Mouse (Mus musculus) heart, postnatal 10 days (tissue): ENCODE data around the gene Hist1h4n. TPM values are rescaled to one million over a fixed set of nuclear protein-coding genes. Genes with fewer than 3 reads are reported as not detected.
"Not testable (repeated sequence)": the region's sequence is repeated elsewhere in the genome, so short reads cannot be mapped to it uniquely, and the experiment has no call there.

Experiments used
- DNase-seq, 2 experiments: peaks; one replicate each; pipeline ENCODE4 v3.0.0; 2021
- intact Hi-C: fragments of 180-260 bp; cut with DNase I; formaldehyde crosslinking; loops from one replicate; pipeline ENCODE4 v1.15.1; 2025
- total RNA-seq, 2 experiments: library from RNA; stranded (reverse); gene quantifications; 2 replicates each; pipeline ENCODE4 v1.2.3; 2021

The Hist1h4n gene
- 10 to 100 TPM; 39.5 to 61.3 TPM for total RNA-seq

DNA sequence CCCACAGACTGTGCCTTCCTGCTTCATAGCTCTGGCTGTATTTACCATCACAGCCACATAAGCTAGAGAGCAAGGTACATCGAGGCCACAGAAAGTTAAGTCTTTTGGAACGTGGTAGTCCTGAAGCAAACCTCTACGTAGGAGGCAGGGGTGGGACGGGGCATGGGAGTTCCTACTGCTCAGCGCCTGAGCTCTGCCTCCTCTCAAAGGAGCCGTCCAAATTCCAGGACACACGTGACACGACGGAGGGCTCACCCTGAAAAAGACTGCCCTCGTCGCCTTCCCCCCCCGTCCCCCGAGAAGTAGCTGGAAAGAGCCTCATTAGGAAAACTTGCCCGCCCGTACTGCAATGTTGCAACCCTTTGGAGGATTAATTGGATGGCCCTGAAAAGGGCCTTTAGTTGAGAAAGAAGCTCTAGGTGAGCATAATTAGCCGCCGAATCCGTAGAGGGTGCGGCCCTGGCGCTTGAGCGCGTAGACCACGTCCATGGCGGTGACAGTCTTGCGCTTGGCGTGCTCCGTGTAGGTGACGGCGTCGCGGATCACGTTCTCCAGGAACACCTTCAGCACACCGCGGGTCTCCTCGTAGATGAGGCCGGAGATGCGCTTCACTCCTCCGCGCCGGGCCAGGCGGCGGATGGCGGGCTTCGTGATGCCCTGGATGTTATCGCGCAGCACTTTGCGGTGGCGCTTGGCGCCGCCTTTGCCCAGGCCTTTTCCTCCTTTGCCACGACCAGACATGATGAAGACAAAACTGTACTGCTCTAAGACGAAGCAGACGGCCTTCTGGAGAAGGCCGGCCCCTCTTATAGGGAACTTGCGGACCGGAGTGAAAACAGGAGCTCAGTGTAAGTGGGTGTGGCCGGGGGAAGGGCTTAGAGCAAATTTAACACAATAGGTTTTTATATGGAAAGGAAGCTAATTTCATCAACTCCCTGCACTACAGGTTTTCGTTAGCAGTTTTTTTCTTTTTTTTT is at the start of gene Hist1h4n:
TSS of gene Hist1h4n (minus strand) at position 779 of the 977 bp plus-strand sequence.
- peak; percentile 25 to 30 for DNase-seq
- intact Hi-C loops = not testable (repeated sequence)

GRCm38 (mm10) chr13:21880735-21881134 is 48.7 kb upstream of the Hist1h4n start:
- intact Hi-C loops = no loop called here

GRCm38 (mm10) chr13:21865503-21865902 is 33.5 kb upstream of the Hist1h4n start:
- intact Hi-C loops, DNase-seq: not testable (repeated sequence)

More at GRCm38 (mm10) chr13:21880735-21881134, 48.7 kb upstream of the Hist1h4n start:
- no peak for DNase-seq

GRCm38 (mm10) chr13:21861608-21862007 is 29.6 kb upstream of the Hist1h4n start:
- DNase-seq = no peak
- intact Hi-C loops = no loop called here

DNA sequence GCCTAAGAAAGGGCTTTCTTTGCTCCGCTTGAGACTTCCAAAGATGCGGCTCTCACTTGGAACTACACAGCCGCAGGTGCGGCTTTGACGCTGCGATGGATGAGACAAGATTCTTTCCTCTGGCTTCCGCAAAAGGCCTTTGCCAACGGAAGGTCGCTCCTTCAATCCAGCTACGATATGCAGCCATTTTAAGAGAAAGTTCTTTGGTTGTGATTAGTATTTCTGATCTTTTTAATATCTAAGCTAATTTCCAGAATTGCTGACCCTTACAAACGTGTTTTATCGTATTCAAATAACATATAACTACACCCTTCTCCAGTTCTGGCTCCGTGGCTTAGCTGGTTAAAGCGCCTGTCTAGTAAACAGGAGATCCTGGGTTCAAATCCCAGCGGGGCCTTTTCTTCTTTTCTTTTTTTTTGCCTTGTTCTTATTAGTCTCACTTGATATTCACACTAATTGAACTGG is 23.7 kb upstream of the Hist1h4n start:
- intact Hi-C loops = loop anchor here (10.0 kb wide), 2 partner anchors 89 to 169 kb away; partner anchors contain the start of gene Zfp184
- peak; percentile 14 to 37 for DNase-seq

DNA sequence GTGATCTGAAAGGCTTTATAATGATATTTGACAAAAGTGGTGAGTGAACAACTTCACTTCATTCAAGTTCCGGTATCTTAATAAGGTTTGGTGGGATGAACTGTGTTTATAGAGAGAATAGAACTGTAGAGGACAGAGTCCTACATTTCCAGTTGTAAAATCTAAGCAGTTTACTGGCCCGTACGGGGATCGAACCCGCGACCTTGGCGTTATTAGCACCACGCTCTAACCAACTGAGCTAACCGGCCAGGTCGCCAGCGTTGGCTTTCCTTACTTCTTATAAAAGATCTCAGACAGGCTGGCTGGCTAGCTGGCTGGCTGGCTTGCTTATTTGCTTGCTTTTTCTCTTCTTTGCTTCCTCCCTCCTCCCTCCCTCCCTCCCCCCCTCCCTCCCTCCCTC is 23.1 kb upstream of the Hist1h4n start:
- intact Hi-C loops = loop anchor here (10.0 kb wide), 2 partner anchors 90 to 170 kb away; partner anchors contain the start of gene Zfp184
- DNase-seq = peak; percentile 31 to 51

- DNase-seq = peak; percentile 88 to 89
- intact Hi-C loops = loop anchor here (10.0 kb wide), 2 partner anchors 92 to 172 kb away; partner anchors contain the start of gene Zfp184
Observed at GRCm38 (mm10) chr13:21852215-21852945, 20.4 kb upstream of the Hist1h4n start.

GRCm38 (mm10) chr13:21850696-21851095 is 18.7 kb upstream of the Hist1h4n start:
- intact Hi-C loops = loop anchor here (10.0 kb wide), 2 partner anchors 94 to 174 kb away; partner anchors contain the start of gene Zfp184
- not testable (repeated sequence) for DNase-seq

GRCm38 (mm10) chr13:21847883-21848282 is 15.9 kb upstream of the Hist1h4n start:
- intact Hi-C loops = no loop called here
- no peak for DNase-seq

DNA sequence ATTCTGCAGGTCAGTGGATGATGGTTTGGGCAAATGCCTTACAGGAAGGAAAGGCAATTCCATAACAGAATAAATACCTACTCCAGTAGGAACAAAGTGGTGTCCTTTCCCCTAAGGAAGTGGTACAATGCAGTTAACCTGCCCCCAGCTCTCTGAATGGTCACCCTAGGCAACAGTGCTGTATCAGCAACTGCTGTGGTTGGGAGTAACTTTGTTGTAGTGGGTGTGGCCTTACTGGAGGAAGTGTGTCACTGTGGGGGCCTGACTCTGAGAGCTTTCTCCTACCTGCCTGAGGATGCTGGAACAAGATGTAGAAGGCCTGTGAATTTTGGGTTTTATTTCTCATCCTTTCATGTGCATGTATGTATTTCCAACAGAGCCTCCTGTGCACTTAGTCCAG is 14.4 kb upstream of the Hist1h4n start:
- intact Hi-C loops, DNase-seq: not testable (repeated sequence)

GRCm38 (mm10) chr13:21840508-21840907 is 8.5 kb upstream of the Hist1h4n start:
- intact Hi-C loops, DNase-seq: not testable (repeated sequence)

- DNase-seq, intact Hi-C loops: not testable (repeated sequence)
Observed at GRCm38 (mm10) chr13:21833461-21833860, 1.5 kb upstream of the Hist1h4n start, which contains the start of the genes Hist1h2ap and Hist1h2br. TSS of gene Hist1h2ap (minus strand) at chr13:21833507. TSS of gene Hist1h2br (plus strand) at chr13:21833743.

- intact Hi-C loops = no loop called here
- no peak for DNase-seq
Observed at GRCm38 (mm10) chr13:21830344-21830743, 1.7 kb downstream of the Hist1h4n start.

DNA sequence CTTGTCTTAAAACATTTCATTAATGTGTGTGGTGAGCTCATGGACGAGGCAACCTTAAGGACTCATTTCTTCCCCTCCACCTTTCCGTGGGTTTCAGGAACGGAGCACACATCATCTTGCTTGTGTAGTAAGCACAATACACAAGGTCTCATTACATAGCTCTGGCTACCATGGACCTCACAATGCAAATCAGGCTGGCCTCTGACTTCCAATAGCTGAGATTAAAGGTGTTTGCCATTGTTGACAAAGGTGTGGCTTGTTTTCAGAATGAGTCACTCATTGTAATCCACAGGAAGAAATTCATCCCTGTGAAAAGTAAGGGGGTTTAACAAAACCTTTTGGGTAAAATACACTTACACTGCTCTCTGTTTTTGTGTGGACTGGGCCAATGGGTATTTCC is 3.5 kb downstream of the Hist1h4n start:
- intact Hi-C loops = loop anchor here (10.0 kb wide), 2 partner anchors 206 to 1916 kb away; partner anchors contain the start of genes Hist1h2ah, Hist1h2bb, Hist1h2bk and Hist1h3c
- DNase-seq = no peak

DNA sequence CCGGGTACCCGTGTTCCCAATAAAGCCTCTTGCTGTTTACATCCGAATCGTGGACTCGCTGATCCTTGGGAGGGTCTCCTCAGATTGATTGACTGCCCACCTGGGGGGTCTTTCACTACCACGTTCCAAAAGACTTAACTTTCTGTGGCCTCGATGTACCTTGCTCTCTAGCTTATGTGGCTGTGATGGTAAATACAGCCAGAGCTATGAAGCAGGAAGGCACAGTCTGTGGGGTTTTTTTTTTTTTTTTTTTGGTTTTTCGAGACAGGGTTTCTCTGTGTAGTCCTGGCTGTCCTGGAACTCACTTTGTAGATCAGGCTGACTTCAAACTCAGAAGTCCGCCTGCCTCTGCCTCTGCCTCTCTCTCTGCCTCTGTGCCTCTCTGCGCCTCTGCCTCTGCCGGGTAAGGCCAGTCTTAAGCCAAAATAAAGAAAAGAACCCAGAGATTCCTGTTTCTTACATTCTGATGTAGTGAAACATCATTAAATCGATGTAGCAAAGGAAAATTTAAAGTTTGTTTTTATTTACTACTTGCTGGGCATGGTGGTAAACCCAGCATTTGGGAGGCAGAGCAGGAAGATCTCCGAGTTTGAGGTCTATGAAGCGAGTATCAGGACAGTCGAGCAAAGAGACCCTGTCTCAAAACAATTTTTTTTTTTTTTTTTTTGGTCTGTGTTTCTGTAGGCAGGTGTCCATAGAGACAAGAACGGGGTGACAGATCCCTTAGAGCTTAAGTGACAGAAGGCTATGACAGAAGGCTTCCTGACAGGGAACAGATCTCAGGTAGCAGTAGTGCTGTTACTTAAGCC is 11.7 kb downstream of the Hist1h4n start:
- DNase-seq = not testable (repeated sequence)
- intact Hi-C loops = loop anchor here (10.0 kb wide), 2 partner anchors 215 to 1925 kb away; partner anchors contain the start of genes Hist1h2ah, Hist1h2bb, Hist1h2bk and Hist1h3c

- DNase-seq, intact Hi-C loops: not testable (repeated sequence)
Observed at GRCm38 (mm10) chr13:21812092-21812491, 19.9 kb downstream of the Hist1h4n start.

- intact Hi-C loops = not testable (repeated sequence)
- peak; percentile 39 to 52 for DNase-seq
Observed at GRCm38 (mm10) chr13:21811539-21811938, 20.5 kb downstream of the Hist1h4n start, which contains the start of gene Hist1h4m. TSS of gene Hist1h4m (plus strand) at chr13:21811746.

- intact Hi-C loops, DNase-seq: not testable (repeated sequence)
Observed at GRCm38 (mm10) chr13:21811074-21811473, 20.9 kb downstream of the Hist1h4n start.

GRCm38 (mm10) chr13:21810073-21810472 is 21.9 kb downstream of the Hist1h4n start, which contains the start of the genes Hist1h2bq and Hist1h2ao:
TSS of gene Hist1h2bq (minus strand) at chr13:21810197.
TSS of gene Hist1h2ao (plus strand) at chr13:21810465.
- intact Hi-C loops, DNase-seq: not testable (repeated sequence)
